Mouse (Mus musculus) T-helper 17 cell (primary cell): ENCODE data around the gene Atp2a2.

Experiments
- in situ Hi-C, 2 experiments: fragments of 300-600 bp; cut with MboI, MseI; formaldehyde crosslinking; loops; 1 replicate in 1 of 2; 2 replicates in 1 of 2; pipeline ENCODE4 v1.15.1; 2025; ENCODE audit warnings: high pct_unique_total_duplicates in 2 of 2

Gene Atp2a2

DNA sequence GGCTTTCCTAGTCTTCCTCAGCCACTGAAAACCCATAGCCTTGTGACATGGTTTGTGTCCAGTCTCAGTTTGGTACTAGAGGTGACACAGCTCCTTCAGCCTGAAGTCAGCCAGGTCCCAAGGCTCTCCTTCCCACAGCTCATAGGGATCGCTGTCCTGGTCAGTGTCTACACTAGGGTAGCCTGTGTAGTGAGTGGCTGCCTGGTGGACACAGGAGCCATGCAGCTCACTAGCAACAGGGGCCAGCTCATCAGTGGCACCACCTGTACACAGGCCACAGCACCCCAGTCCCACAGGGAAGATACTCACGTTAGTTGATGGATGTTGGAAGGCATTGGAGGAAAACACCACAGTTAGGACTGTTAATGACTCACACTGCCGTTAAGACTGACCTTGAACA, 46.4 kb downstream of the Atp2a2 start:
- in situ Hi-C loops = loop anchor here in 1 of 2 experiments (5.0 to 25.0 kb wide), 2 partner anchors 1023 to 1307 kb away; no protein-coding TSS in a partner anchor

- in situ Hi-C loops = loop anchor here in 1 of 2 experiments (5.0 to 25.0 kb wide), 2 partner anchors 1023 to 1307 kb away; no protein-coding TSS in a partner anchor
Measured at GRCm38 (mm10) chr5:122454883-122455282, 47.1 kb downstream of the Atp2a2 start.

- in situ Hi-C loops = loop anchor here in 1 of 2 experiments (25.0 kb wide), 1 partner anchor 1308 kb away; no protein-coding TSS in a partner anchor
Measured at GRCm38 (mm10) chr5:122454442-122454841, 47.6 kb downstream of the Atp2a2 start.

DNA sequence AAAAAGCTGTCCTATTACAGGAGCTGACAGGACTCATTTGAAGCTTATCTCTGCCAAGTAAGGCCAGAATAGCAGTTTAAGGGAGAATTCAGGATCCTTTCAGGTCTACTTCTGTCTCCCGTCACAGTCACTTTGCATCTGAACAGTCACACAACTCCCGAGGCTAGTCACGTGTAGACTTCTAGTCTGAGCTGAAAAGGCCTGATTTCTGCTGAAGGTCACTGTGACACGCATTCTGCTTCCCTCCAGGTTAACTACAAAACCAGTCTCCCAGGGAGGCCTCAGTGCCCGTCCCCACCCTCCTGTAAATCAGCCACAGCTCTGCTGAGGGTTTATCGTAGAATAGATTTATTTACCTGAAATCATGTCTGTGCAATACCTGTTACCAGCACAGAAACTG, 48.8 kb downstream of the Atp2a2 start:
- in situ Hi-C loops = loop anchor here in 1 of 2 experiments (25.0 kb wide), 1 partner anchor 1309 kb away; no protein-coding TSS in a partner anchor

DNA sequence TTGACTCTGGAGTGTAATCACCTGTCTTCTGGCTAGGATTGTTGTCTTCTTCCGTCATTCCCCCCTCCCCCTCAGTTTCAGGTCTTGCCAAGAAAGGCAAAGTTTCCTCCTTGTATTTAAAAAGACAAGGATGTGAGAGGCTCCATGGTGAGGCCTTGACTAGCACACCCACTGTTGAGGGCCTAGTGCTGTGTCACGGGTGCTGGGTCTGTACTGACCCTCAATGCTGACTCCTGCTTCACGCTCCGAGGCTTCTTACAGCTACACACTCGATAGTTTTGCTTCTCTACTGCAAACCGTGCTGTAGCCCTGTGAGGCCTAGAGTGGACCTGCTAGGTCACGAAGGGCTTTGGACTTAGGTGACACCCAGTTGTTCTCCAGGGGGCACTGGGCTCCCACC, 49.8 kb downstream of the Atp2a2 start:
- in situ Hi-C loops = loop anchor here in 1 of 2 experiments (25.0 kb wide), 1 partner anchor 1310 kb away; no protein-coding TSS in a partner anchor

- in situ Hi-C loops = loop anchor here in 1 of 2 experiments (25.0 kb wide), 1 partner anchor 1311 kb away; no protein-coding TSS in a partner anchor
Measured at GRCm38 (mm10) chr5:122451324-122451723, 50.7 kb downstream of the Atp2a2 start.

DNA sequence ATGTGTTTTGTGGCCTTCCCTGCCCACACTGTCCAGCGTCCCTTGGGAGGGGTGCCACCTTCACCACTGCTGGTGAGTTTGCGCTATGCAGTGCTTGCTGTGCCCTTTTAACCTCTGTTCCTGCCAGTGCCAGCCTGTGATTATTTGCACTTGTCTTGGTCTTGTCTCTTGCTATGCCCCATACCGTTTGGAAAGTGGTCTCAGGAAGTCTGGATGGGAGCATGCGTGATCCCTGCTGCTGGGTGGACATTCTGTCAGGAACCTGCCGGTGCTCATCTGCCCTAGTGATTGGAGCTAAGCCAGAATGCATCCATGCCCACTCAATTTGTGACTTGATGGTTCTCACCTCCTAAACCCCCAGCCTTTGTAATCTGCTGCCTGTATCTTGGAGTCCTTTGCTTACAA, 51.1 kb downstream of the Atp2a2 start:
- in situ Hi-C loops = loop anchor here in 1 of 2 experiments (25.0 kb wide), 1 partner anchor 1311 kb away; no protein-coding TSS in a partner anchor

- in situ Hi-C loops = loop anchor here (25.0 kb wide), 3 partner anchors 1038 to 1937 kb away; no protein-coding TSS in a partner anchor
Measured at GRCm38 (mm10) chr5:122449946-122450345, 52.1 kb downstream of the Atp2a2 start.

DNA sequence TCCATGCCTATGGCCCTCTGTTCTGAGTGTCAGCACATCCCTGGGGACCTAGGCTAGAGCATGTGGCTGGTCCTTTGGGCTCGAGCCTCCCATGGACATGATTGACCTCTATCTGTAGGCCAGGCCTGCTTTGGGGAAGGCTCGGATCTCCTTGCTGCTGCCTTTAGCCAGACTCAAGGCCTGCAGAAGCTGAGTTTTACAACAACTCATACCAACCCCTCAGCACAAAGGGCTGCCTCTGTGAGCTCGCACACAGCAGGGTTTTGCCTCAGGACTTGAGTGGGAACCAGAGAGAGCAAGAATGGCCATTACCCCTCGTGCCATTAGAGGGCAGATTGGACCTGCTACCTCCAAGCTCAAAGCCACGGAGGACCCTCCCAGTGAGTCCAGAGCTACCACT, 53.2 kb downstream of the Atp2a2 start:
- in situ Hi-C loops = loop anchor here (25.0 kb wide), 3 partner anchors 1037 to 1938 kb away; no protein-coding TSS in a partner anchor

DNA sequence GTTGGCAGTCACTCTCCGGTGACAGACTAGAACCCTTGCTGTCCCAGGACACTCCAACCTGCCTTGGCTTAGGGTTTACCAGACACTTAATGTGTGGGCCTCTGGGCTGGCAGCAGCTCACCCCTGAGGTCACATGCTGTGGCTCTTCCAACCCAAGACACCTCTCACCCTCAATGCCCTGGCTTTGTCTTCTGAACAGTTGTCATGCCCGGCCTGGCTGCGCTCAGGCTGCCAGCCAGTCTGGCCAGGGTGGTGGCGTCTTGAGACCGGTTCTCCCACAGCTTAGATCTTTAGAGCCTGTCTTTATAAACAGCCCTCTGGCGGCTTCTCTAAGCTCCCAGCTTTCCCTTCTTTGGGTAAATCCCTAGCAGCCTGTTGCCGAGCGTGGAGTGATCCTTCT, 54.2 kb downstream of the Atp2a2 start:
- in situ Hi-C loops = loop anchor here (25.0 kb wide), 3 partner anchors 1036 to 1939 kb away; no protein-coding TSS in a partner anchor

DNA sequence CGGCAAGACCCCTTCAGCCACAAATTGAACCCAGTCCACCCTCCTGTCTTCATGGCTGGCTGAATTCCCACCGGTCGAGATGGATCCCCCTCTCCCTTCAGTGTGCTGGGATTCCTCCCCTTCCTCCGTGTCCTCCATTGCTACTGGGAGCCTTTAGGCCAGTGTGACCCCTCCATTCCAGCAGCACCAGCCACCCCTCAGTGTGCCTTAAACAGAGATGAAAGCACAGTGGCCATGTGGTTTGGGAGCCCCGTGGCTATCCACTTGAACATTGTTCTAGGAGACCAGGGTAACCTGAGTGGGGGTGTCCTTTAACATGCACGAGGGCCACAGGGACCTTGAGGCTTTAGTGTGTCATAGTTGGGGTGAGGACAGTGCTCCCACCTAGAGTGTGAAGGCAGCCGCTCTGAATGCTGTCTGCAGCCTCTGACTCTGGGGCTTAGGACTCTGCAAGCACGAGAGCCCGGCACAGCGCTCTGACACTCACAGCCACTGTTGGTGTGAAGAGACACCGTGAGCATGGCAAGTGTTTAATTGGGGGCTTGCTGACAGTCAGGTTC, 56.9 kb downstream of the Atp2a2 start:
- in situ Hi-C loops = loop anchor here (25.0 kb wide), 3 partner anchors 1033 to 1942 kb away; no protein-coding TSS in a partner anchor

DNA sequence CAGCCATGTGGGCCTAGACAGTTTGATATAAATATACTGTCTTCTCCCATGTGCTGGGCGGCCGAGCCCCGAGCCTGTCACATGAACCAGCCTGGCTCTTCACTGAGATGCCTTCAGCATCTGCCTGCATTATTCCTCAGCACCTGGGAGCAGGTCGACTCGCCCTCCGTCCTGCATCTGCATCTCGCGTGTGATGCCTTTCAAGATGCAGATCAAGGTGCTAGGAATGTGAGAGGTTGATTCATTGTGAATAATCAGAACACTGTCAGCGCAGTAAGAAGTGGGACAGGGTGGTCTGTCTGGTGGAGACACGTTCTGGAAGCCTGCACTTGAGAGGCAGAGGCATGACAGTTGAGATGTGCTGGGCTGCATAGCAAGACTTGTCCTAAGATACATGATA, 57.5 kb downstream of the Atp2a2 start:
- in situ Hi-C loops = loop anchor here (5.0 to 25.0 kb wide), 4 partner anchors 183 to 1943 kb away; no protein-coding TSS in a partner anchor

DNA sequence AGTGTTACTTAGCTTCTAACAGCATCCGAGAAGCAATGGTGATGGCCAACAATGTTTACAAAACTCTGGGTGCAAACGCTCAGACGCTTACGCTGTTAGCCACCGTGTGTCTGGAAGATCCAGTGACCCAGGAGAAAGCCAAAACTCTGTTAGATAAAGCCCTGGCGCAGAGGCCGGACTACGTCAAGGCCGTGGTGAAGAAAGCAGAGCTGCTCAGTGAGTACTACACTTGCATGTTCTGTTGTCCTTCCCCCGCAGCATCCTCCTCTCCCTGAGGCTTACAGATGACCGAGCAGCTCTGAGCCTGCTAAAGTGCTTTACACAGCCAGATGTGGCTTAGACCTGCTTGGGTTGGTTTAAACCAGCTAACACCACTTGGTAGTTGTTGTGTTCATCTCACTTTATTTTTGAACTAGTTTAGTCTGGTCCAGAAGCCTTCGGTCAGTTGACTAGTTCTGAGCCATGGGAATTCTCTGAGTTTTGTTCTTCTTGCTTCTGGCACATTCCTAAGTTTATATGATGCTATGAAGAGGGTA, 61.9 kb downstream of the Atp2a2 start:
- in situ Hi-C loops = loop anchor here (5.0 to 25.0 kb wide), 4 partner anchors 187 to 1947 kb away; no protein-coding TSS in a partner anchor

- in situ Hi-C loops = loop anchor here (5.0 to 25.0 kb wide), 4 partner anchors 188 to 1948 kb away; no protein-coding TSS in a partner anchor
Measured at GRCm38 (mm10) chr5:122439400-122440094, 62.5 kb downstream of the Atp2a2 start.

DNA sequence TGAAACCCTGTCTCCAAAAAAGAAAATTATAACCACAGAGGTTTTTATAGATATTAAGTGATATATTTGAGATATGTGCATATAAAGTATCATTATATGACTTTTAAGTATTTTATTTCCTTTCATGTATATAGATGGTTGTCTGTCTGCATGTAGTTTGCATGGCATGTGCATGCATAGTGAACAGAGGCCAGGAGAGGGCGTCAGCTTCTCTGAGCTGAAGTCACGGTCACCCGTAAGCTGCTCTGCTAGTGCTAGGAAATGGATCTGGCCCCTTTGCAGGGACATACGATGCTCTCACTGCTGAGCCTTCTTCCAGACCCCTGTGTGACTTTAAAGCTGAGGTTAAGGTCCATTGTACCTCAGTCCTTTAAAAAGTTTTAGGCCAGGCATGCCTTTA, 67.5 kb downstream of the Atp2a2 start:
- in situ Hi-C loops = loop anchor here (25.0 kb wide), 3 partner anchors 1022 to 1953 kb away; no protein-coding TSS in a partner anchor

GRCm38 (mm10) chr5:122431221-122431620, 70.8 kb downstream of the Atp2a2 start:
- in situ Hi-C loops = loop anchor here (25.0 kb wide), 3 partner anchors 1019 to 1956 kb away; no protein-coding TSS in a partner anchor

- in situ Hi-C loops = loop anchor here (25.0 kb wide), 3 partner anchors 1018 to 1957 kb away; no protein-coding TSS in a partner anchor
Measured at GRCm38 (mm10) chr5:122430036-122430775, 71.8 kb downstream of the Atp2a2 start.

DNA sequence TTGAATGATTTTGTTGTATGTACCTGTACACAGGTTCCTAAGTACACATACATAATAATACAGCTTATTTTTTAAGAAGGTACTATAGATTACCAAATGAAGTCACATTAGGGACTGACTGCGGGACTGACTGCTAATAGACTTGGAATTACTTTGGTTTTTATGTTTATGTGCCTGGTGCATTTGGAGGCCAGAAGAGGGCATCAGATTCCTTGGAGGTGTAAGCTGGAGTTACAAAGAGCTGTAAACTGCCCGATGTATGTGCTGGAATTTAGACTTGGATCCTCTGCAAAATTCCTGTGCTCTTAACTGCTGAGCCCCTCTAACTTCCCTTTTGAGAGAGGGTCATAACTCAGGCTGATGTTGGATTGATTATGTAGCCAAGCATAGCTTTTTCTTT, 76.5 kb downstream of the Atp2a2 start:
- in situ Hi-C loops = loop anchor here (25.0 kb wide), 3 partner anchors 1013 to 1962 kb away; no protein-coding TSS in a partner anchor

GRCm38 (mm10) chr5:122423083-122423482, 78.9 kb downstream of the Atp2a2 start:
- in situ Hi-C loops = no loop called here

DNA sequence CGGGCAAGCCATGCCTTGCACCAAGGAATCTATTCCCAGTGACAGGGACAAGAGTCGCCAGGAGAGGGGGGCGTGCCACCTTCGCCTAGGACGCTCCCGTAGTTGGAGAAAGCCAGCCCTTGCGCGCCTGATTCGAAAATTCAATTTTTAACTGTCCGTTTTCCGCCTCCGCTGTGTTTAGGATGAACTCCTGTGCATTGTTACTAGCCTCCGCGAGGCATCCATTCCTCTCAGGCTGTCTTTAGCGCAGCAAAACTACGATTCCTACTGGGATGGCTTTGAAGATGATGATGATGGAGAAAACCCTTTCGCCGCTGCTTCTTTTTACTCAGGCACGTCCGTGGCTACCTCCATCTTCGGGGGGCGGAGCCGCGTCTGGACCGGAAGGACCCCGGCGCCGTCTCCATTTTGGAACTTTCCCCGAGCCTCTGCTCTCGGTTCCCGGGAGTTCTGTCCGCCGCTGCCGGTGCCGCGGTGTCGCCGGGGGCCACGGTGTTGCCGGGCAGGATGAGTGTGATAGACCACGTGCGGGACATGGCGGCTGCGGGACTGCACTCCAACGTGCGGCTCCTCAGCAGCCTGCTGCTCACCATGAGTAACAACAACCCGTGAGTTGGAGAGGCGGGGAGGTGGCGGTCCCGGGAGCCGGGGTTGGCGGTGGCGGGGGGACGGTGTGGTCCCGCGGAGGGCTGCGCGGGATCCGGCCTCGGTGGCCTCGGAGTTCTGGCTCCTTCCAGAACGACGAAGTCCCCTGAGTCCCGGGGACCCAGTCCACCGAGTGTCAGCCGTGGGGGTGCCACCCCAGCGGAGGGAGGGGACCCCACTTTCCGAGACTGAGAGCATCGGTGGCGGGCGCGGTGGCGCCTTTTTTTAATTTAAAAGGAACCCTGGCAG, 79.7 kb downstream of the Atp2a2 start:
- in situ Hi-C loops = no loop called here
